Mouse (Mus musculus) embryonic fibroblast, embryonic 13.5 days (primary cell): ENCODE measurements around the gene Wdr27.

ENCODE experiments used
- CTCF ChIP-seq: IDR thresholded peaks from 2 replicates; pipeline ENCODE4 v1.5.1; 2011; ENCODE audit warnings: mild to moderate bottlenecking, control low read depth, low read length, moderate library complexity, borderline replicate concordance; ENCODE audit not compliant: insufficient read depth
- POLR2A ChIP-seq: IDR thresholded peaks from 2 replicates; pipeline ENCODE4 v1.6.1; 2011; ENCODE audit warnings: low read depth, mild to moderate bottlenecking, control low read depth, low read length, moderate library complexity

DNA sequence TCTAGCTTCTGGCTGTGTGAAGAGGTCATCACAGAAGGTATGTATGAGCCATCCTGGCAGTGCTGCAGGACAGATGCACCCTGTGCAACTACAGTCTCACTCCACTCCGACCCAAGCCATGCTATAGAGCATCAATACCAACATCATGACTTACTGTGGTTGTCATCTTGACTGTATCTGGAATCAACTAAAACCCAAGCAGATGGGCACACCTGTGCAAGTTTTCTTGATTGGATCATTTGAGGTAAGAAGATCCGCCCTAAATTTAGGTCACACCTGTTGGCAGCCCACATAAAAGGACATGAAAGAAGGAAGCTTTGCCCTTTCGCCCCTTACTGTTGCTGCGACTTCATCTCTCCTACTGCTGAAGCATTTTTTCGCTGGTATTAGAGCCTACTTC is 33.6 kb downstream of the Wdr27 start:
- TF ChIP-seq POLR2A (no peak), CTCF (no peak)
